Mouse (Mus musculus) heart, embryonic 15.5 days (tissue): ENCODE measurements around the gene Ptrh1. TPM values are rescaled to one million over a fixed set of nuclear protein-coding genes. Genes with fewer than 3 reads are reported as not detected.
A peak's percentile ranks its signal among the peaks of the same experiment; 100 is the strongest.

Experiments
- ATAC-seq: fragments of 200-750 bp; cut with Nextera tagmentation; replicated peaks from 2 replicates; pipeline ENCODE4 v1.8.0; 2017; ENCODE audit warnings: low read depth, moderate TSS enrichment; ENCODE audit not compliant: insufficient number of reproducible peaks, insufficient read depth, low FRiP score
- H3K27ac ChIP-seq: fragments of 300-500 bp; sonication (generic); 2 replicates; pipeline ENCODE4 v1.5.1; 2015; ENCODE audit warnings: mild to moderate bottlenecking, inconsistent platforms
- H3K27me3 ChIP-seq: fragments of 300-500 bp; sonication (generic); 2 replicates; pipeline ENCODE4 v1.6.1; 2015; ENCODE audit warnings: inconsistent platforms
- H3K36me3 ChIP-seq: fragments of 300-500 bp; sonication (generic); 2 replicates; pipeline ENCODE4 v1.6.1; 2015; ENCODE audit warnings: mild to moderate bottlenecking, inconsistent platforms
- H3K4me1 ChIP-seq: fragments of 300-500 bp; sonication (generic); replicated peaks from 2 replicates; pipeline ENCODE4 v1.6.1; 2015; ENCODE audit warnings: inconsistent platforms
- H3K4me2 ChIP-seq: fragments of 300-500 bp; sonication (generic); 2 replicates; pipeline ENCODE4 v1.6.1; 2015; ENCODE audit warnings: inconsistent platforms, mild to moderate bottlenecking, moderate library complexity
- H3K4me3 ChIP-seq: fragments of 300-500 bp; sonication (generic); 2 replicates; pipeline ENCODE4 v1.5.1; 2015; ENCODE audit warnings: mild to moderate bottlenecking, inconsistent platforms
- H3K9ac ChIP-seq: fragments of 300-500 bp; sonication (generic); 2 replicates; pipeline ENCODE4 v1.6.1; 2015; ENCODE audit warnings: mild to moderate bottlenecking, inconsistent platforms
- H3K9me3 ChIP-seq: fragments of 300-500 bp; sonication (generic); replicated peaks from 2 replicates; pipeline ENCODE4 v1.6.1; 2016; ENCODE audit warnings: inconsistent platforms
- WGBS: fragments of 180-500 bp; shearing (Covaris S2); methylation state at CpG from one replicate; pipeline ENCODE4 v1.1.7; 2015; ENCODE audit warnings: mixed read lengths; 5-methylcytosine and 5-hydroxymethylcytosine counted together
- polyA plus RNA-seq: library from polyadenylated mRNA; unstranded; fragments of >200 nt; fragmentation: Nextera tagmentation; extraction: Ambion mirVana; gene quantifications from 2 replicates; pipeline ENCODE4 v1.2.1, GENCODE M21; 2015

Gene Ptrh1
- polyA plus RNA-seq, 1 experiment from 2014 or later = 3.0 TPM

DNA sequence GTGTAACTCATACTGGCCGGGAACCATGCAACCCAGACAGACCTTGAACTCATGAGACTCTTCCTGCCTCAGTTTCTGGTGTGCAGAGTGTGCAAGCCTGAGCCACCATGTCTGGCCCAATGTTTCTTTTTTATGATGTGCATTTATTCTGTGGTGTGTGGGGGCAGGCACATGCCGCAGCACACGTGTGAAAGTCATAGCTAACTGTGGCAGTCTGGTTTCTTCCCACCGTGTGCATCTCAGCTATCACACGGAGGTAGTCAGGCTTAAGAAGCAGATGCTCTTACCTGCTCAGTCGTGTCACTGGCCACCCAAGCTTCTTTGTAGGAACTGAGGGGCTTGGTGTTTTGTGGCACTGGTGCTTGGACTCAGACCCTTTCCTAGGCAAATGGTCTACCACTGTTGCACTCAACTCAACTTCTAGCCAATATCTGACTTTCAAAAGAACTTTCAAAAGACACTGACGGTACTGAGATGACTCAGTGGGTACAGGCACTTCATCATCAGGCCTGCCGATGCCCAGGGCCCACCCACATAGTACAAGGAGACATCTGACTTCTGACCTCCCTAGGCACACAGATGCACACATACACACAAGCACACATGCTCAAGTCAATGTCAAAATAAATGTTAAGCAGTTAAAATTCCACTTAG is 2.8 kb upstream of the Ptrh1 start:
- peaks cover 5% of the 10 kb centered on the region; the same call in 1 of the 2 replicates for H3K27me3 ChIP-seq
- no peak overlapping the region for H3K9ac ChIP-seq
- H3K27ac ChIP-seq = no peak overlapping the region
- H3K4me3 ChIP-seq = no peak overlapping the region
- ATAC-seq = no peak
- no peak overlapping the region for H3K4me2 ChIP-seq
- peaks cover 17% of the 10 kb centered on the region for H3K4me1 ChIP-seq
- 76% methylated on average over 8 of the region's 8 CpGs for WGBS
- H3K36me3 ChIP-seq = no peaks in the 10 kb centered on the region
- no peaks in the 10 kb centered on the region for H3K9me3 ChIP-seq

DNA sequence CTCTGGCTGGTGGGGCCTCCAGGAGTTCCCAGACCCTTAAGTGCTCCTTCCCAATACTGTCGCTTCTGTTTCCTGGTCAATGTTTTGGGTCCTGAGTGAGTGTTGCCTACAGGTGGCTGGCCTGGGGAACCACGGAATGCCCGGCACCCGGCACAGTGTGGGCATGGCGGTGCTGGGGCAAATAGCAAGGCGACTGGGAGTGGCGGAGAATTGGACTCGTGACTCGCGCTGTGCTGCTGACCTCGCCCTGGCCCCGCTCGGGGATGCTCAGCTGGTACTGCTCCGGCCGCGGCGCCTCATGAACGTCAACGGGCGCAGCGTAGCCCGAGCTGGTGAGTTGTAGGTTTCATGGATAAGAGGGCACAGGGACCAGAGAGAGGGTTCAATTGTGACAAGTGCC is 606 bp downstream of the Ptrh1 start:
- H3K9me3 ChIP-seq = no peaks in the 10 kb centered on the region
- no peaks in the 10 kb centered on the region for H3K36me3 ChIP-seq
- no peak overlapping the region for H3K27ac ChIP-seq
- peaks cover 5% of the 10 kb centered on the region; the same call in 1 of the 2 replicates for H3K27me3 ChIP-seq
- ATAC-seq = no peak
- peaks cover 20% of the 10 kb centered on the region for H3K4me1 ChIP-seq
- H3K9ac ChIP-seq = peak overlapping the region; percentile 60; the same call in 1 of the 2 replicates
- H3K4me2 ChIP-seq = peak overlapping the region; percentile 94
- 27% methylated on average over 22 of the region's 22 CpGs for WGBS
- peak overlapping the region; percentile 64 for H3K4me3 ChIP-seq

DNA sequence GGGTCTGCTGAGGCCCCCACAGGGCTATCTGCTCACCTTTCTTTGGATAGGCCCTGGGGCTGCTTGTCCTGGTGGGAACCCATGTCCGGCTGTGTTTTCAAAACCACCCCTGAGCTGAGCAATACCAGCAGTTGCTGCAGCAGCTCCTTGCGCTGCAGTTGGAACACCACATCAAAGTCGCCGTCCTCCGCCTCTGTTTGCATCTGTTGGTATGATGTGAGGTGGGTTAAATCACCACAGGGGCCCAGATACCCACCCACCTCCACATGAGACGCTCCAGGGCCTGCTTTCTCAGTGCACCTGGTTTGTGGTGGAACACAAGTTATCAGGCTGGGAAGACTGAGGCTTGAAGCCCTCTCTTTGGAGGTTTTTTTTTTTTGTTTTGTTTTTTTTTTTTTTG is 2.5 kb downstream of the Ptrh1 start:
- H3K36me3 ChIP-seq = no peaks in the 10 kb centered on the region
- ATAC-seq = no peak

DNA sequence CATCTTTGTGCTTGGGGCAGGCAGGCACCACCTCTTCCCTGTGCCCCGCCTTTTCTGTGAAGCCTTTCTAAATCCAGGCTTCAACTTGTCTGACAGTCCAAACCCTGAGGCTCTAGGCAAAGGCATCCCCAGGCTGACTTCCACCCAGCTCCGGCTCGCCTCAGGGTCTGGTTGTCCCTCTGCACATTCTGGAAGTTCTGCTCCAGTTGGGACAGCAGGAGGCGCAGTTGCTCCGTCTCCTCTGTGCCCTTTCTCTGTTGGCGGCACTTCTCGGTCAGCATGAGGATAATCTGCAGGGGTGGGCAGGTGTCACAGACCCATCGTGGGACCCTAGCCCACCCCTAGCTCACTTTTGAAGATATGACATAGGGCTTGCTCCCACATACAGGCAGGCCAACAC is 3.5 kb downstream of the Ptrh1 start:
- Histone ChIP-seq H3K36me3 (no peaks in the 10 kb centered on the region), H3K27ac (no peak overlapping the region), H3K9me3 (no peaks in the 10 kb centered on the region), H3K4me2 (no peak overlapping the region), H3K4me1 (peaks cover 20% of the 10 kb centered on the region), H3K4me3 (no peak overlapping the region), H3K9ac (no peak overlapping the region), H3K27me3 (peaks cover 5% of the 10 kb centered on the region; the same call in 1 of the 2 replicates)
- ATAC-seq = no peak
- 14% methylated on average over 8 of the region's 8 CpGs for WGBS

More for the DNA sequence above, 2.5 kb downstream of the Ptrh1 start:
- Histone ChIP-seq H3K4me1 (peaks cover 16% of the 10 kb centered on the region), H3K27ac (no peak overlapping the region), H3K27me3 (peaks cover 5% of the 10 kb centered on the region; the same call in 1 of the 2 replicates), H3K4me2 (no peak overlapping the region), H3K4me3 (no peak overlapping the region), H3K9me3 (no peaks in the 10 kb centered on the region), H3K9ac (no peak overlapping the region)
- 79% methylated on average over 6 of the region's 6 CpGs for WGBS

DNA sequence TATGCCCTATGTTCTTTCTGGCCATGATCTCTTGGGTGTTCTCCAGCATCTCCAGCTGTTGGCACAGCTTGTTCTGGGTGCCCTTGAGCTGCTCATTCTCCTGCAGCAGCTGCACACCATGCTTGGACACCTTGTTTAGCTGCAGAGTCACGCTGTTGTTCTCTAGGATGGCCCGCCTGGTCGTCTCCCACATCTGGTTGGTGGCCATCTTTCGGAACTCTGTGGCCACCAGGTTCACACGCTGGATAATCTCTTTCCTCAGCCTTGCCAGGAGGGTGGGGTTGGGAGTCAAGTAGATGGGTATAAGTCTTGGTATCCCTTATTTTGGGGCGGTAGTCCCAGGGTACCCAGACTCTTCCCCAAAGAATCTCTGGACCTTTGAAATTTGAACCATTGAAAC is 4.1 kb downstream of the Ptrh1 start:
- peaks cover 5% of the 10 kb centered on the region; the same call in 1 of the 2 replicates for H3K27me3 ChIP-seq
- no peaks in the 10 kb centered on the region for H3K36me3 ChIP-seq
- H3K27ac ChIP-seq = no peak overlapping the region
- no peak overlapping the region for H3K9ac ChIP-seq
- ATAC-seq = no peak
- H3K9me3 ChIP-seq = no peaks in the 10 kb centered on the region
- H3K4me1 ChIP-seq = peaks cover 24% of the 10 kb centered on the region
- WGBS = 89% methylated on average over 6 of the region's 6 CpGs
- no peak overlapping the region for H3K4me2 ChIP-seq
- no peak overlapping the region for H3K4me3 ChIP-seq

DNA sequence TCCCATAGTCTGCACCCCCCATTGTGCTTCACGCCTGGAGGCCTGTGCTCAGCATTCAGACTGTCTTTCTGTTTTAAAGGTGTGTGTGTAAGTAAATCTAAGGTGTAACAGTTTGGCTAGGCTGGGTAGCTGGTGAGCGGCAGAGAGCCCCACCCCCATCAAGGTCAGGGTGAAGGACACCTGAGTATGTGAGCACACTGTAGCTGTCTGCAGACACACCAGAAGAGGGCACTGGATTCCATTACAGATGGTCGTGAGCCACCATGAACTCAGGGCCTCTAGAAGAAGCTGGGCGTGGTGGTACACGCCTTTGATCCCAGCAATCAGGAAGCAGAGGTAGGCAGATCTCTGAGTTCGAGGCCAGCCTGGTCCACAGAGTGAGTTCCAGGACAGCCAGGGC is 6.1 kb downstream of the Ptrh1 start:
- Histone ChIP-seq H3K27ac (no peak overlapping the region), H3K9me3 (no peaks in the 10 kb centered on the region), H3K36me3 (no peaks in the 10 kb centered on the region), H3K9ac (no peak overlapping the region), H3K27me3 (no peaks in the 10 kb centered on the region), H3K4me3 (no peak overlapping the region), H3K4me2 (no peak overlapping the region), H3K4me1 (peaks cover 11% of the 10 kb centered on the region)
- WGBS = 73% methylated on average over 6 of the region's 6 CpGs
- ATAC-seq = no peak

DNA sequence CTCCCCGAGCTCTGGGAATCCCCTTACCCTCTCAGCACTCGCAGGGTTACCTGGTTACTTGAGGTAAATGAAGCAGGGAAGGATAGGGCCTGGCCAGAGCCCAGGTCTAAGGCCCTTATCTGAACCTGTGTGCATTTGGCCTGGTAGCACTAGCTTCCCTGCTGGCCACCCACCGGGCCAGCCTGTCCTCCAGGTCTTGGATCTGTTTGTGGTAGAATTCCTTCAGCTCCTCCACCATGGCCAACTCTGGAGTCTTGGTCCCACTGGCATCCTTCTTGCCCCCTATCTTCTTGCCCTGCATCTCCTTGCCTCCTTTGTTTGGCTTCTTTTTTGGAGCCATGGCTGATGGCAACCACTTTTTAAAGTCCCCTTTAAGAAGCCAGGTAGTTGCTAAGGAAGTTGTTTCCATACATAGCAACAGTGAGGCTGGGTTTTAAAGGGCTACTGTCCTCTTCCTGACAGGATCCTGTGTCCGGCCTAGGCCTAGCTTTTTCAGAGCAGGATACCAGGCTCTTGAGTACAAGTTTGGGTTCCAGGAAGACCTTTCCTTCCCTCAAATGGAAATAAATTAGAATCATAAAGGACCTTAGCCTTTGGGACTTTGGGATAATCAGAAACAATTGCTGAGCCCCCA is 8.6 kb downstream of the Ptrh1 start, which contains the start of gene Cfap157:
Gene Cfap157, minus strand, starts transcription at position 381 of the 634 bp plus-strand sequence.
- peak within 1 kb of the TSS; percentile 14 for H3K4me2 ChIP-seq
- ATAC-seq = no peak
- H3K27ac ChIP-seq = no peak within 1 kb of the TSS
- H3K27me3 ChIP-seq = no peaks in the 10 kb centered on the region
- no peaks in the 10 kb centered on the region for H3K9me3 ChIP-seq
- 56% methylated on average over 4 of the region's 4 CpGs for WGBS
- no peak within 1 kb of the TSS for H3K9ac ChIP-seq
- H3K4me3 ChIP-seq = no peak within 1 kb of the TSS
- H3K36me3 ChIP-seq = no peaks in the 10 kb centered on the region
- peaks cover 11% of the 10 kb centered on the region for H3K4me1 ChIP-seq

DNA sequence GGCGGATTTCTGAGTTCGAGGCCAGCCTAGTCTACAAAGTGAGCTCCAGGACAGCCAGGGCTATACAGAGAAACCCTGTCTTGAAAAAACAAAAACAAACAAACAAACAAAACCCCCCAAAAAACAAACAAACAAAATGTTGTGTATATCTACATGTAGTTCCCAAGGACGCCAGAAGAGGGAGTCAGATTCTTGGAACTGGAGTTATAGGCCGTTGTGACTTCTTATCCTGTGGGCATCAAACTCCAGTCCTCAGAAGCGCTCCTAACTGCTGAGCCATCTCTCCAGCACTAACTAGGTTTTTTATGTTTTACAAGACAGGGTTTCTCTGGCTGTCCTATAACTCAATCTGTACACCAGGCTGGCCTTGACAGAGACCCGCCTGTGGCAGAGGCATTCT is 11.6 kb downstream of the Ptrh1 start:
- H3K27me3 ChIP-seq = no peaks in the 10 kb centered on the region
- H3K9me3 ChIP-seq = no peaks in the 10 kb centered on the region
- no peak overlapping the region for H3K9ac ChIP-seq
- 57% methylated on average over 6 of the region's 6 CpGs for WGBS
- no peak overlapping the region for H3K4me3 ChIP-seq
- H3K36me3 ChIP-seq = no peaks in the 10 kb centered on the region
- peaks cover 16% of the 10 kb centered on the region for H3K4me1 ChIP-seq
- no peak for ATAC-seq
- H3K27ac ChIP-seq = no peak overlapping the region
- no peak overlapping the region for H3K4me2 ChIP-seq

DNA sequence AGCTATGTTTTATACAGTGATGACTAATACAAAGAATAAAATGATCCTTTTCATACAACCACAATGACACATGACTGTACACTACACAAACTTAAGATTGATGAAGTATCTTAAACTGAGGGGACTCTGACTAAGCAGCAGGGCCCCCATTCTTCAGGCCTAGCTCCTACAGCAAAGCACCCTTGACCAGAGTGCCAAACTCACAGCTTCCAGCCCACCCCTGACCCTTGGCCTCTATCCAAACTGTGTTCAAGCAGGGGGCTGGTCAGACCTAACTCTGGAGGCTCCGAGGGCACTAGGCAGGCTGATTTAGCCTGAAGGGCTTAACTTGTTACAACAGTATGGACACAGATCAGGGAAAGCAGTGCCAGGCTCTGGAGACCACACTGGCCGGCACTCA is 13.0 kb downstream of the Ptrh1 start:
- H3K4me2 ChIP-seq = no peak overlapping the region
- no peak overlapping the region for H3K27ac ChIP-seq
- H3K4me3 ChIP-seq = no peak overlapping the region
- no peak for ATAC-seq
- H3K9ac ChIP-seq = no peak overlapping the region
- H3K27me3 ChIP-seq = no peaks in the 10 kb centered on the region
- WGBS = 33% methylated on average over 2 of the region's 2 CpGs
- peaks cover 16% of the 10 kb centered on the region for H3K4me1 ChIP-seq
- H3K9me3 ChIP-seq = no peaks in the 10 kb centered on the region
- 0 out of 2 replicates have a peak, but pooled peaks cover 5% of the 10 kb centered on the region for H3K36me3 ChIP-seq

DNA sequence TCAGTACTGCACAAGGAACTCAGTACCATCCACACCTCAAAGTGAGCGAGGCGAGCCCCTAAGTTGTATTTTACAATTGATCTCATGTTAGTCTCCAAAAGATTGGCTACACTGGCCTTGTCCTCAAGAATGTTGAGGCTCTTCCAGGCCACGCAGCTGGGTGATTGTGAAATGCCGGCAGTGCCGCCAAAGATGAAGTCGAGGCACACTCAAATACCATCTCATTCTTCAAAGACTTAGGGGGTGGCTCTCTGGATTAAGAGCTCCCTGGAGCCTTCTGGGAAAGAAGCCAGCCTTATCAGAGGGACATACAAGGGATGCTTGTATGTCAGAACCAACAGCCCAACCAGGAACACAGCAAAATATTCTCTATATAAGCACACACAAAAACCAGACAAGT is 15.7 kb downstream of the Ptrh1 start:
- Histone ChIP-seq H3K27ac (peak overlapping the region; percentile 48), H3K4me3 (no peak overlapping the region), H3K4me1 (peaks cover 7% of the 10 kb centered on the region; the same call in 1 of the 2 replicates), H3K9me3 (no peaks in the 10 kb centered on the region), H3K9ac (no peak overlapping the region), H3K27me3 (no peaks in the 10 kb centered on the region), H3K4me2 (no peak overlapping the region), H3K36me3 (peaks cover 11% of the 10 kb centered on the region; the same call in 1 of the 2 replicates)
- 46% methylated on average over 6 of the region's 6 CpGs for WGBS
- no peak for ATAC-seq

DNA sequence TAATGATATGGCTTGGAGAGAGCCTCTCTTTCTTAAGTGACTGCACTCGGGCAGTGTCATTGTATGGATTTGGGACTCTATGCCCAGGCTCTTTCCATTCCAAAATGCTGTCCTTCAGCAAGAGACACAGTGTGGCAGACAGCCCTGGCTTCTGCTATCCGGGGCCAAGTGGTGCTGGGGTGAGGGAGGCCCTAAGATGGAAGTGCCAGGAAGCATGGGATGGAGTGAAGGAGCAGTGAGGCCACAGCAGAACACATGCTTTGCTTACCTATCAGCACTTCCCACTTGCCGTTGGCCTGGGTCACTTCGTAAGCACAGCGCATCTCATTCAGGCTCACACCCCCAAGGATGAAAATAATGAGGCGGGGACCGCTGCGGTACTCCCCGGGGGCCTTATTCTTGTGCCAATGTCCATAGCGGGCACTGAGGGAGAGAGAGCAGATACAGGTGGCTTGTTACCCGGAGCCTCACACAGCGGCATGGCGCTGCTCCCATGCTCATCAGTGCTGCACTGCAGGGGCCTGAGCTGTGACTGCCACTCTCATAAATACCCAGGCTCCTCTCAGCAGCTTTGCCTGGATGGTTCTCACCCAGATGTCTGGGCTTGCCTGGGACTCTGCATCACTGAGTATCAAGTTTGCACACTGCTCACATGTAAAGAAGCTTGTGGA is 20.3 kb downstream of the Ptrh1 start:
- no peaks in the 10 kb centered on the region for H3K27me3 ChIP-seq
- H3K36me3 ChIP-seq = peaks cover 37% of the 10 kb centered on the region; the same call in 1 of the 2 replicates
- 86% methylated on average over 13 of the region's 13 CpGs for WGBS

More for the DNA sequence above, 20.3 kb downstream of the Ptrh1 start:
- H3K9me3 ChIP-seq = no peaks in the 10 kb centered on the region
- no peak overlapping the region for H3K4me3 ChIP-seq
- H3K9ac ChIP-seq = no peak overlapping the region
- H3K4me2 ChIP-seq = no peak overlapping the region
- ATAC-seq = no peak
- H3K4me1 ChIP-seq = peaks cover 23% of the 10 kb centered on the region
- H3K27ac ChIP-seq = no peak overlapping the region
